Mouse (Mus musculus): ENCODE data around the gene Vps4a. TPM values are rescaled to one million over a fixed set of nuclear protein-coding genes. Genes with fewer than 3 reads are reported as not detected.
A peak's percentile ranks its signal among the peaks of the same experiment; 100 is the strongest.
"Not testable (repeated sequence)": the region's sequence is repeated elsewhere in the genome, so short reads cannot be mapped to it uniquely, and the experiment has no call there.

The Vps4a gene
- polyA plus RNA-seq, 1 experiment: 28.1 TPM

- TF ChIP-seq CTCF (IDR thresholded peaks at IDR 0.05; ENCODE audit: low read depth, low read length): no peak
Measured at GRCm38 (mm10) chr8:107023479-107023878, 7.5 kb upstream of the Vps4a start.

GRCm38 (mm10) chr8:107029310-107029709 is 1.7 kb upstream of the Vps4a start:
- TF ChIP-seq POLR2A (IDR thresholded peaks at IDR 0.05; ENCODE audit: insufficient read depth, low read length): no peak
- no peak for TF ChIP-seq EP300 (IDR thresholded peaks at IDR 0.05; ENCODE audit: insufficient read depth, low read depth, low read length)
- TF ChIP-seq CTCF (IDR thresholded peaks at IDR 0.05; ENCODE audit: low read depth, low read length): no peak
- Histone ChIP-seq H3K27ac (ENCODE audit: insufficient read depth, low read length) (no peak overlapping the region), H3K9me3 (replicated peaks; ENCODE audit: control insufficient read depth, insufficient read depth, low read length, poor library complexity, severe bottlenecking) (no peaks in the 10 kb centered on the region), H3K36me3 (ENCODE audit: control insufficient read depth, insufficient read depth, low read length, poor library complexity, severe bottlenecking) (no peaks in the 10 kb centered on the region), H3K9ac (ENCODE audit: low read depth, poor library complexity, severe bottlenecking) (no peak overlapping the region), H3K4me3 (ENCODE audit: low read depth, low read length) (no peak overlapping the region), H3K4me1 (ENCODE audit: control insufficient read depth, insufficient read depth, low read length) (peaks cover 2% of the 10 kb centered on the region), H3K27me3 (ENCODE audit: control insufficient read depth, insufficient read depth, low read length, poor library complexity, severe bottlenecking) (no peaks in the 10 kb centered on the region)

More at GRCm38 (mm10) chr8:107023479-107023878, 7.5 kb upstream of the Vps4a start:
- Histone ChIP-seq H3K36me3 (ENCODE audit: control insufficient read depth, insufficient read depth, low read length, poor library complexity, severe bottlenecking) (no peaks in the 10 kb centered on the region), H3K9ac (ENCODE audit: low read depth, poor library complexity, severe bottlenecking) (no peak overlapping the region), H3K27me3 (ENCODE audit: control insufficient read depth, insufficient read depth, low read length, poor library complexity, severe bottlenecking) (no peaks in the 10 kb centered on the region), H3K27ac (ENCODE audit: insufficient read depth, low read length) (no peak overlapping the region), H3K4me3 (ENCODE audit: low read depth, low read length) (no peak overlapping the region), H3K9me3 (replicated peaks; ENCODE audit: control insufficient read depth, insufficient read depth, low read length, poor library complexity, severe bottlenecking) (no peaks in the 10 kb centered on the region), H3K4me1 (ENCODE audit: control insufficient read depth, insufficient read depth, low read length) (no peaks in the 10 kb centered on the region)

- no peak overlapping the region for H3K27ac ChIP-seq (ENCODE audit: insufficient read depth, low read length)
- H3K4me3 ChIP-seq (ENCODE audit: low read depth, low read length): no peak overlapping the region
- TF ChIP-seq POLR2A (IDR thresholded peaks at IDR 0.05; ENCODE audit: insufficient read depth, low read length) (no peak), EP300 (IDR thresholded peaks at IDR 0.05; ENCODE audit: insufficient read depth, low read depth, low read length) (no peak), CTCF (IDR thresholded peaks at IDR 0.05; ENCODE audit: low read depth, low read length) (no peak)
- H3K36me3 ChIP-seq (ENCODE audit: control insufficient read depth, insufficient read depth, low read length, poor library complexity, severe bottlenecking): no peaks in the 10 kb centered on the region
- H3K4me1 ChIP-seq (ENCODE audit: control insufficient read depth, insufficient read depth, low read length): peaks cover 2% of the 10 kb centered on the region
- H3K27me3 ChIP-seq (ENCODE audit: control insufficient read depth, insufficient read depth, low read length, poor library complexity, severe bottlenecking): no peaks in the 10 kb centered on the region
- H3K9me3 ChIP-seq (replicated peaks; ENCODE audit: control insufficient read depth, insufficient read depth, low read length, poor library complexity, severe bottlenecking): no peaks in the 10 kb centered on the region
- no peak overlapping the region for H3K9ac ChIP-seq (ENCODE audit: low read depth, poor library complexity, severe bottlenecking)
Measured at GRCm38 (mm10) chr8:107030058-107030457, 964 bp upstream of the Vps4a start.

GRCm38 (mm10) chr8:107031577-107032090 is 612 bp downstream of the Vps4a start:
- peak overlapping the region; percentile 85 for H3K4me3 ChIP-seq (ENCODE audit: low read depth, low read length)
- peaks cover 2% of the 10 kb centered on the region for H3K4me1 ChIP-seq (ENCODE audit: control insufficient read depth, insufficient read depth, low read length)
- H3K9me3 ChIP-seq (replicated peaks; ENCODE audit: control insufficient read depth, insufficient read depth, low read length, poor library complexity, severe bottlenecking): no peaks in the 10 kb centered on the region
- no peaks in the 10 kb centered on the region for H3K27me3 ChIP-seq (ENCODE audit: control insufficient read depth, insufficient read depth, low read length, poor library complexity, severe bottlenecking)
- peak overlapping the region; percentile 77 for H3K9ac ChIP-seq (ENCODE audit: low read depth, poor library complexity, severe bottlenecking)
- H3K27ac ChIP-seq (ENCODE audit: insufficient read depth, low read length): no peak overlapping the region
- no peak for TF ChIP-seq CTCF (IDR thresholded peaks at IDR 0.05; ENCODE audit: low read depth, low read length)
- TF ChIP-seq POLR2A (IDR thresholded peaks at IDR 0.05; ENCODE audit: insufficient read depth, low read length): no peak
- TF ChIP-seq EP300 (IDR thresholded peaks at IDR 0.05; ENCODE audit: insufficient read depth, low read depth, low read length): no peak
- no peaks in the 10 kb centered on the region for H3K36me3 ChIP-seq (ENCODE audit: control insufficient read depth, insufficient read depth, low read length, poor library complexity, severe bottlenecking)

GRCm38 (mm10) chr8:107033609-107034008 is 2.6 kb downstream of the Vps4a start:
- H3K4me3 ChIP-seq (ENCODE audit: low read depth, low read length); H3K9ac ChIP-seq (ENCODE audit: low read depth, poor library complexity, severe bottlenecking); H3K27ac ChIP-seq (ENCODE audit: insufficient read depth, low read length); H3K27me3 ChIP-seq (ENCODE audit: control insufficient read depth, insufficient read depth, low read length, poor library complexity, severe bottlenecking); H3K9me3 ChIP-seq (replicated peaks; ENCODE audit: control insufficient read depth, insufficient read depth, low read length, poor library complexity, severe bottlenecking); H3K36me3 ChIP-seq (ENCODE audit: control insufficient read depth, insufficient read depth, low read length, poor library complexity, severe bottlenecking); H3K4me1 ChIP-seq (ENCODE audit: control insufficient read depth, insufficient read depth, low read length): not testable (repeated sequence)

GRCm38 (mm10) chr8:107035641-107036040 is 4.6 kb downstream of the Vps4a start:
- Histone ChIP-seq H3K36me3 (ENCODE audit: control insufficient read depth, insufficient read depth, low read length, poor library complexity, severe bottlenecking) (peaks cover 4% of the 10 kb centered on the region), H3K27ac (ENCODE audit: insufficient read depth, low read length) (no peak overlapping the region), H3K9me3 (replicated peaks; ENCODE audit: control insufficient read depth, insufficient read depth, low read length, poor library complexity, severe bottlenecking) (no peaks in the 10 kb centered on the region), H3K9ac (ENCODE audit: low read depth, poor library complexity, severe bottlenecking) (no peak overlapping the region), H3K4me1 (ENCODE audit: control insufficient read depth, insufficient read depth, low read length) (peaks cover 2% of the 10 kb centered on the region), H3K27me3 (ENCODE audit: control insufficient read depth, insufficient read depth, low read length, poor library complexity, severe bottlenecking) (no peaks in the 10 kb centered on the region), H3K4me3 (ENCODE audit: low read depth, low read length) (no peak overlapping the region)
- TF ChIP-seq POLR2A (IDR thresholded peaks at IDR 0.05; ENCODE audit: insufficient read depth, low read length): no peak
- no peak for TF ChIP-seq EP300 (IDR thresholded peaks at IDR 0.05; ENCODE audit: insufficient read depth, low read depth, low read length)
- no peak for TF ChIP-seq CTCF (IDR thresholded peaks at IDR 0.05; ENCODE audit: low read depth, low read length)

All from ES-Bruce4 (cell line).